Mouse (Mus musculus) megakaryocyte progenitor cell, adult 5-6 weeks (primary cell): ENCODE results near the gene Zdhhc17. TPM values are rescaled to one million over a fixed set of nuclear protein-coding genes. Genes with fewer than 3 reads are reported as not detected.

Experiments
- ATAC-seq: replicated peaks from 2 replicates; pipeline ENCODE4 v1.8.0; 2016; ENCODE audit warnings: mild to moderate bottlenecking, moderate TSS enrichment, inconsistent platforms; ENCODE audit not compliant: poor library complexity
- total RNA-seq, 2 experiments: library from RNA; stranded (forward) in 1 of 2; stranded (reverse) in 1 of 2; fragments of 157-497, 149-512 nt in 1 of 2; fragments of 200-1000 nt in 1 of 2; gene quantifications; 2 replicates each; pipeline versions ENCODE4 v1.2.3 to v1.2.4; 2015 to 2017

Gene Zdhhc17
- total RNA-seq, 2 experiments from 2014 or later = 15.9 to 25.2 TPM

- no peak for ATAC-seq
These were observed 82.4 kb downstream of the Zdhhc17 start for GRCm38 (mm10) chr10:110927491-110927890.

- no peak for ATAC-seq
These were observed 87.3 kb downstream of the Zdhhc17 start for GRCm38 (mm10) chr10:110922612-110923011.

- no peak for ATAC-seq
These were observed 88.0 kb downstream of the Zdhhc17 start for GRCm38 (mm10) chr10:110921890-110922289.

GRCm38 (mm10) chr10:110920368-110920950, 89.5 kb downstream of the Zdhhc17 start:
- peak; percentile 10; the same call in 1 of the 2 replicates for ATAC-seq

- ATAC-seq = peak; percentile 84
These were observed 90.2 kb downstream of the Zdhhc17 start, which contains the start of gene Csrp2 for GRCm38 (mm10) chr10:110919531-110920343. TSS of gene Csrp2 (plus strand) at chr10:110919789.

- ATAC-seq = peak; percentile 45
These were observed 91.2 kb downstream of the Zdhhc17 start for GRCm38 (mm10) chr10:110918414-110919391.

GRCm38 (mm10) chr10:110917521-110917920, 92.4 kb downstream of the Zdhhc17 start:
- no peak for ATAC-seq

GRCm38 (mm10) chr10:110916666-110917344, 93.1 kb downstream of the Zdhhc17 start:
- no peak for ATAC-seq

- no peak for ATAC-seq
These were observed 106.1 kb downstream of the Zdhhc17 start for GRCm38 (mm10) chr10:110903862-110904261.

GRCm38 (mm10) chr10:110899744-110900501, 110.0 kb downstream of the Zdhhc17 start:
- no peak for ATAC-seq

Other genes with a start within 250 kb of the Zdhhc17 start
- gene Csrp2, start 90.4 kb downstream of the Zdhhc17 start, total RNA-seq (2015) = 19.3 and 26.5 TPM in 2 replicates
- 61.1 and 92.4 TPM in 2 replicates for gene Csrp2, start 90.4 kb downstream of the Zdhhc17 start, total RNA-seq (2017)
- gene Osbpl8, start 154.6 kb upstream of the Zdhhc17 start, total RNA-seq (2015) = 73.2 and 80.2 TPM in 2 replicates
- gene Osbpl8, start 154.6 kb upstream of the Zdhhc17 start, total RNA-seq (2017) = 90.9 and 125 TPM in 2 replicates